Mouse (Mus musculus) C2C12 (cell line): ENCODE measurements around the gene Hfe. TPM values are rescaled to one million over a fixed set of nuclear protein-coding genes. Genes with fewer than 3 reads are reported as not detected.

Experiments
- H3K27me3 ChIP-seq: one replicate; pipeline ENCODE4 v1.6.1; 2011; ENCODE audit not compliant: control insufficient read depth, insufficient read depth, insufficient read length
- H3K36me3 ChIP-seq: one replicate; pipeline ENCODE4 v1.6.1; 2011; ENCODE audit not compliant: control insufficient read depth, insufficient read depth
- H3K4me3 ChIP-seq: one replicate; pipeline ENCODE4 v1.5.1; 2011; ENCODE audit warnings: mild to moderate bottlenecking, control low read depth; ENCODE audit not compliant: poor library complexity, insufficient read depth, severe bottlenecking
- H3K79me2 ChIP-seq: one replicate; pipeline ENCODE4 v1.6.1; 2011; ENCODE audit not compliant: control insufficient read depth, insufficient read depth
- H3K79me3 ChIP-seq: one replicate; pipeline ENCODE4 v1.6.1; 2011; ENCODE audit warnings: low read depth, control low read depth
- H3ac ChIP-seq: one replicate; pipeline ENCODE3; 2011; ENCODE audit warnings: low read depth; ENCODE audit not compliant: control insufficient read depth, insufficient read length
- CEBPB ChIP-seq: IDR thresholded peaks from one replicate; pipeline ENCODE4 v1.6.1; 2011; ENCODE audit warnings: low read depth, mild to moderate bottlenecking, control low read depth, moderate library complexity
- CTCF ChIP-seq: IDR thresholded peaks from one replicate; pipeline ENCODE4 v1.5.1; 2011; ENCODE audit not compliant: control insufficient read depth, insufficient read depth, insufficient read length
- FOSL1 ChIP-seq: IDR thresholded peaks from one replicate; pipeline ENCODE4 v1.8.0; 2011; ENCODE audit warnings: mild to moderate bottlenecking, low read length; ENCODE audit not compliant: poor library complexity, insufficient read depth, severe bottlenecking
- MAX ChIP-seq: IDR thresholded peaks from one replicate; pipeline ENCODE4 v1.6.1; 2011; ENCODE audit warnings: mild to moderate bottlenecking, control low read depth
- MYOD1 ChIP-seq: IDR thresholded peaks from one replicate; pipeline ENCODE4 v1.6.1; 2011; ENCODE audit warnings: low read depth; ENCODE audit not compliant: control insufficient read depth, insufficient read length
- MYOG ChIP-seq: IDR thresholded peaks from one replicate; pipeline ENCODE4 v1.6.1; 2011; ENCODE audit not compliant: control insufficient read depth, insufficient read length; ENCODE audit errors: extremely low read depth
- USF1 ChIP-seq: IDR thresholded peaks from one replicate; pipeline ENCODE4 v1.6.1; 2011; ENCODE audit warnings: low read depth, mild to moderate bottlenecking, control low read depth, moderate library complexity
- polyA plus RNA-seq: library from polyadenylated mRNA; unstranded; fragments of >200 nt; fragmentation: generic; extraction: Trizol; gene quantifications from one replicate; pipeline ENCODE4 v1.2.1, GENCODE M21; 2012; ENCODE audit warnings: missing spikeins

Gene Hfe
- polyA plus RNA-seq, 1 experiment: 0.91 TPM

GRCm38 (mm10) chr13:23744421-23745380, 34.0 kb upstream of the Hfe start:
- Histone ChIP-seq H3K27me3 (no peaks in the 10 kb centered on the region), H3ac (peak overlapping the region; percentile 48), H3K4me3 (peak overlapping the region; percentile 23), H3K79me2 (no peaks in the 10 kb centered on the region), H3K36me3 (no peaks in the 10 kb centered on the region), H3K79me3 (peaks cover 1% of the 10 kb centered on the region)
- peak; percentile 9 for TF ChIP-seq MAX
- peak; percentile 10 for TF ChIP-seq FOSL1
- no peak for TF ChIP-seq MYOG
- TF ChIP-seq USF1: no peak
- peak; percentile 16 for TF ChIP-seq CEBPB
- TF ChIP-seq MYOD1: no peak
- TF ChIP-seq CTCF: no peak

- no peaks in the 10 kb centered on the region for H3K27me3 ChIP-seq
- no peak overlapping the region for H3K4me3 ChIP-seq
- H3K36me3 ChIP-seq: no peaks in the 10 kb centered on the region
- H3ac ChIP-seq: no peak overlapping the region
- peaks cover 1% of the 10 kb centered on the region for H3K79me3 ChIP-seq
- no peak for TF ChIP-seq CTCF
- no peak for TF ChIP-seq MYOG
- TF ChIP-seq MYOD1: no peak
- no peak for TF ChIP-seq MAX
- no peak for TF ChIP-seq USF1
- TF ChIP-seq FOSL1: no peak
- no peaks in the 10 kb centered on the region for H3K79me2 ChIP-seq
Measured at GRCm38 (mm10) chr13:23743963-23744362, 33.3 kb upstream of the Hfe start.

- no peaks in the 10 kb centered on the region for H3K27me3 ChIP-seq
- TF ChIP-seq USF1: no peak
- no peak for TF ChIP-seq MYOG
- TF ChIP-seq CTCF: no peak
- no peak for TF ChIP-seq MYOD1
- TF ChIP-seq CEBPB: no peak
- TF ChIP-seq MAX: no peak
- TF ChIP-seq FOSL1: no peak
- H3ac ChIP-seq: no peak overlapping the region
- no peak overlapping the region for H3K4me3 ChIP-seq
- H3K79me2 ChIP-seq: no peaks in the 10 kb centered on the region
- H3K36me3 ChIP-seq: no peaks in the 10 kb centered on the region
- peaks cover 1% of the 10 kb centered on the region for H3K79me3 ChIP-seq
Measured at GRCm38 (mm10) chr13:23743215-23743614, 32.6 kb upstream of the Hfe start.

GRCm38 (mm10) chr13:23742007-23742406, 31.4 kb upstream of the Hfe start:
- H3K36me3 ChIP-seq: no peaks in the 10 kb centered on the region
- H3ac ChIP-seq: no peak overlapping the region
- no peaks in the 10 kb centered on the region for H3K79me2 ChIP-seq
- H3K4me3 ChIP-seq: no peak overlapping the region
- TF ChIP-seq MYOG (no peak), USF1 (no peak), CEBPB (no peak), MYOD1 (no peak), CTCF (no peak), FOSL1 (no peak), MAX (no peak)
- H3K79me3 ChIP-seq: peaks cover 1% of the 10 kb centered on the region
- no peaks in the 10 kb centered on the region for H3K27me3 ChIP-seq

- H3K27me3 ChIP-seq: no peaks in the 10 kb centered on the region
- H3K79me2 ChIP-seq: no peaks in the 10 kb centered on the region
- no peak overlapping the region for H3ac ChIP-seq
- no peak overlapping the region for H3K4me3 ChIP-seq
- H3K79me3 ChIP-seq: peaks cover 1% of the 10 kb centered on the region
- TF ChIP-seq MYOG (no peak), CTCF (no peak), MAX (no peak), CEBPB (no peak), USF1 (no peak)
- H3K36me3 ChIP-seq: no peaks in the 10 kb centered on the region
Measured at GRCm38 (mm10) chr13:23740910-23741309, 30.3 kb upstream of the Hfe start.
